Mouse (Mus musculus) hindbrain, embryonic 10.5 days (tissue): ENCODE results near the gene Acnat1. TPM values are rescaled to one million over a fixed set of nuclear protein-coding genes. Genes with fewer than 3 reads are reported as not detected.
"Not testable (repeated sequence)": the region's sequence is repeated elsewhere in the genome, so short reads cannot be mapped to it uniquely, and the experiment has no call there.

Experiments
- DNase-seq: peaks from one replicate; pipeline ENCODE4 v3.0.0-alpha.2; 2017; ENCODE audit warnings: low spot score
- H3K27ac ChIP-seq: fragments of 300-500 bp; sonication (generic); 2 replicates; pipeline ENCODE4 v1.5.1; 2016; ENCODE audit warnings: mild to moderate bottlenecking, moderate library complexity
- H3K27me3 ChIP-seq: fragments of 300-500 bp; sonication (generic); 2 replicates; pipeline ENCODE4 v1.6.1; 2016; ENCODE audit warnings: mild to moderate bottlenecking; ENCODE audit not compliant: poor library complexity, insufficient read depth, severe bottlenecking
- H3K36me3 ChIP-seq: fragments of 300-500 bp; sonication (generic); 2 replicates; pipeline ENCODE4 v1.6.1; 2016; ENCODE audit warnings: mild to moderate bottlenecking, moderate library complexity
- H3K4me1 ChIP-seq: fragments of 300-500 bp; sonication (generic); replicated peaks from 2 replicates; pipeline ENCODE4 v1.6.1; 2016; ENCODE audit warnings: mild to moderate bottlenecking
- H3K4me3 ChIP-seq: fragments of 300-500 bp; sonication (generic); 2 replicates; pipeline ENCODE4 v1.5.1; 2016; ENCODE audit warnings: mild to moderate bottlenecking, moderate library complexity
- H3K9me3 ChIP-seq: fragments of 300-500 bp; sonication (generic); 2 replicates; pipeline ENCODE4 v1.6.1; 2016; ENCODE audit warnings: mild to moderate bottlenecking, moderate library complexity
- WGBS: fragments of 180-500 bp; shearing (Covaris S2); methylation state at CpG from one replicate; pipeline ENCODE4 v1.1.7; 2016; 5-methylcytosine and 5-hydroxymethylcytosine counted together
- polyA plus RNA-seq: library from polyadenylated mRNA; unstranded; fragments of >200 nt; fragmentation: Nextera tagmentation; extraction: Ambion mirVana; gene quantifications from 2 replicates; pipeline ENCODE4 v1.2.1, GENCODE M21; 2016

Gene Acnat1
- polyA plus RNA-seq, 1 experiment from 2014 or later: not detected

- H3K36me3 ChIP-seq: no peaks in the 10 kb centered on the region
- H3K4me3 ChIP-seq: no peak overlapping the region
- no peak overlapping the region for H3K27ac ChIP-seq
- no peaks in the 10 kb centered on the region; the same call in 1 of the 2 replicates for H3K4me1 ChIP-seq
- H3K27me3 ChIP-seq: peaks cover 6% of the 10 kb centered on the region; the same call in 1 of the 2 replicates
- DNase-seq: no peak
- H3K9me3 ChIP-seq: no peaks in the 10 kb centered on the region
These were observed 11.7 kb upstream of the Acnat1 start for GRCm38 (mm10) chr4:49485442-49485841.

GRCm38 (mm10) chr4:49480896-49481295 lies 7.2 kb upstream of the Acnat1 start:
- H3K36me3 ChIP-seq: no peaks in the 10 kb centered on the region
- DNase-seq: no peak
- H3K27me3 ChIP-seq: peaks cover 9% of the 10 kb centered on the region; the same call in 1 of the 2 replicates
- no peak overlapping the region for H3K4me3 ChIP-seq
- WGBS: 56% methylated on average over 3 of the region's 3 CpGs
- peaks cover 11% of the 10 kb centered on the region; the same call in 1 of the 2 replicates for H3K4me1 ChIP-seq
- no peaks in the 10 kb centered on the region for H3K9me3 ChIP-seq
- H3K27ac ChIP-seq: no peak overlapping the region

GRCm38 (mm10) chr4:49480104-49480760 lies 6.5 kb upstream of the Acnat1 start:
- DNase-seq: no peak
- WGBS: 28% methylated on average over 21 of the region's 21 CpGs

GRCm38 (mm10) chr4:49479035-49479434 lies 5.3 kb upstream of the Acnat1 start:
- H3K27me3 ChIP-seq: not testable (repeated sequence)

More at GRCm38 (mm10) chr4:49480104-49480760, 6.5 kb upstream of the Acnat1 start:
- Histone ChIP-seq H3K4me3 (no peak overlapping the region), H3K36me3 (no peaks in the 10 kb centered on the region), H3K9me3 (no peaks in the 10 kb centered on the region), H3K27ac (no peak overlapping the region), H3K4me1 (peaks cover 11% of the 10 kb centered on the region; the same call in 1 of the 2 replicates), H3K27me3 (peaks cover 9% of the 10 kb centered on the region; the same call in 1 of the 2 replicates)

GRCm38 (mm10) chr4:49478118-49478877 lies 4.6 kb upstream of the Acnat1 start:
- DNase-seq: peak; percentile 26
- Histone ChIP-seq H3K4me1 (peaks cover 11% of the 10 kb centered on the region; the same call in 1 of the 2 replicates), H3K27me3 (peaks cover 9% of the 10 kb centered on the region; the same call in 1 of the 2 replicates), H3K27ac (no peak overlapping the region), H3K9me3 (no peaks in the 10 kb centered on the region), H3K4me3 (peak overlapping the region; percentile 39), H3K36me3 (no peaks in the 10 kb centered on the region)
- 20% methylated on average over 19 of the region's 19 CpGs for WGBS

More at GRCm38 (mm10) chr4:49479035-49479434, 5.3 kb upstream of the Acnat1 start:
- H3K36me3 ChIP-seq, H3K9me3 ChIP-seq, H3K27ac ChIP-seq, H3K4me3 ChIP-seq, DNase-seq: not testable (repeated sequence)
- H3K4me1 ChIP-seq: peaks cover 11% of the 10 kb centered on the region; the same call in 1 of the 2 replicates
- 17% methylated on average over 2 of the region's 2 CpGs for WGBS

GRCm38 (mm10) chr4:49474583-49474982 lies 871 bp upstream of the Acnat1 start:
- no peaks in the 10 kb centered on the region for H3K36me3 ChIP-seq
- no peak for DNase-seq
- H3K9me3 ChIP-seq: no peaks in the 10 kb centered on the region
- H3K27me3 ChIP-seq: no peaks in the 10 kb centered on the region
- H3K27ac ChIP-seq: no peak overlapping the region
- H3K4me1 ChIP-seq: peaks cover 11% of the 10 kb centered on the region; the same call in 1 of the 2 replicates
- H3K4me3 ChIP-seq: no peak overlapping the region

GRCm38 (mm10) chr4:49469435-49470151 lies 4.1 kb downstream of the Acnat1 start:
- Histone ChIP-seq H3K27me3 (no peaks in the 10 kb centered on the region), H3K9me3 (peaks cover 6% of the 10 kb centered on the region; the same call in 1 of the 2 replicates), H3K27ac (no peak overlapping the region), H3K4me3 (no peak overlapping the region), H3K4me1 (no peaks in the 10 kb centered on the region), H3K36me3 (no peaks in the 10 kb centered on the region)
- no peak for DNase-seq
- 90% methylated on average over 3 of the region's 3 CpGs for WGBS

GRCm38 (mm10) chr4:49467360-49467759 lies 6.4 kb downstream of the Acnat1 start:
- no peak for DNase-seq
- 86% methylated on average over 6 of the region's 6 CpGs for WGBS
- Histone ChIP-seq H3K9me3 (peaks cover 6% of the 10 kb centered on the region; the same call in 1 of the 2 replicates), H3K27ac (no peak overlapping the region), H3K4me1 (no peaks in the 10 kb centered on the region), H3K27me3 (no peaks in the 10 kb centered on the region), H3K4me3 (no peak overlapping the region), H3K36me3 (no peaks in the 10 kb centered on the region)

- Histone ChIP-seq H3K4me1 (no peaks in the 10 kb centered on the region), H3K27me3 (no peaks in the 10 kb centered on the region), H3K27ac (no peak overlapping the region), H3K9me3 (no peaks in the 10 kb centered on the region), H3K36me3 (no peaks in the 10 kb centered on the region), H3K4me3 (no peak overlapping the region)
- WGBS: 73% methylated on average over 2 of the region's 2 CpGs
- no peak for DNase-seq
These were observed 17.5 kb downstream of the Acnat1 start for GRCm38 (mm10) chr4:49456171-49456570.

- Histone ChIP-seq H3K36me3 (no peaks in the 10 kb centered on the region), H3K27me3 (no peaks in the 10 kb centered on the region), H3K9me3 (no peaks in the 10 kb centered on the region), H3K4me1 (no peaks in the 10 kb centered on the region), H3K4me3 (no peak overlapping the region), H3K27ac (no peak overlapping the region)
- no peak for DNase-seq
- 84% methylated on average over 1 of the region's 1 CpGs for WGBS
These were observed 21.7 kb downstream of the Acnat1 start for GRCm38 (mm10) chr4:49451848-49452551.

GRCm38 (mm10) chr4:49451133-49451847 lies 22.4 kb downstream of the Acnat1 start:
- not testable (repeated sequence) for H3K4me3 ChIP-seq, H3K9me3 ChIP-seq, H3K27me3 ChIP-seq, H3K27ac ChIP-seq, DNase-seq, H3K36me3 ChIP-seq, H3K4me1 ChIP-seq
- 91% methylated on average over 1 of the region's 1 CpGs for WGBS

- H3K27me3 ChIP-seq, DNase-seq, H3K4me3 ChIP-seq, H3K4me1 ChIP-seq, H3K9me3 ChIP-seq, H3K36me3 ChIP-seq, H3K27ac ChIP-seq: not testable (repeated sequence)
- WGBS: 94% methylated on average over 3 of the region's 3 CpGs
These were observed 36.7 kb downstream of the Acnat1 start for GRCm38 (mm10) chr4:49436968-49437367.
